Mouse (Mus musculus): ENCODE results near the gene Ceacam9. TPM values are rescaled to one million over a fixed set of nuclear protein-coding genes. Genes with fewer than 3 reads are reported as not detected.

The Ceacam9 gene
- polyA plus RNA-seq, 1 experiment from 2014 or later, result 0.14 TPM

GRCm38 (mm10) chr7:16746093-16746492, 24.4 kb downstream of the Ceacam9 start:
- Histone ChIP-seq H3K36me3 (peaks cover 42% of the 10 kb centered on the region), H3K27ac (replicated peaks) (no peak overlapping the region), H3K4me3 (no peak overlapping the region), H3K4me1 (replicated peaks) (no peaks in the 10 kb centered on the region), H3K9ac (no peak overlapping the region), H3K4me2 (no peak overlapping the region), H3K27me3 (no peaks in the 10 kb centered on the region), H3K9me3 (no peaks in the 10 kb centered on the region)
- ATAC-seq (ENCODE audit: low FRiP score, low read depth), result no peak
- 54% methylated on average over 3 of the region's 3 CpGs for WGBS

- no peak overlapping the region for H3K4me3 ChIP-seq
- 94% methylated on average over 6 of the region's 6 CpGs for WGBS
- H3K9me3 ChIP-seq, result no peaks in the 10 kb centered on the region
- H3K4me2 ChIP-seq, result no peak overlapping the region
- H3K4me1 ChIP-seq (replicated peaks), result no peaks in the 10 kb centered on the region
- no peak overlapping the region for H3K9ac ChIP-seq
- no peak for ATAC-seq (ENCODE audit: low FRiP score, low read depth)
- H3K27ac ChIP-seq (replicated peaks), result no peak overlapping the region
- no peaks in the 10 kb centered on the region for H3K27me3 ChIP-seq
- peaks cover 42% of the 10 kb centered on the region for H3K36me3 ChIP-seq
Measured at GRCm38 (mm10) chr7:16747656-16748055, 25.9 kb downstream of the Ceacam9 start.

- Histone ChIP-seq H3K4me1 (replicated peaks) (no peaks in the 10 kb centered on the region), H3K36me3 (peaks cover 28% of the 10 kb centered on the region), H3K27ac (replicated peaks) (no peak overlapping the region), H3K4me2 (no peak overlapping the region), H3K27me3 (no peaks in the 10 kb centered on the region), H3K4me3 (no peak overlapping the region), H3K9ac (no peak overlapping the region), H3K9me3 (no peaks in the 10 kb centered on the region)
- 85% methylated on average over 12 of the region's 12 CpGs for WGBS
- ATAC-seq (ENCODE audit: low FRiP score, low read depth), result no peak
Measured at GRCm38 (mm10) chr7:16752016-16752415, 30.3 kb downstream of the Ceacam9 start.

GRCm38 (mm10) chr7:16755362-16756017, 33.8 kb downstream of the Ceacam9 start:
- Histone ChIP-seq H3K4me1 (replicated peaks) (no peaks in the 10 kb centered on the region), H3K36me3 (no peaks in the 10 kb centered on the region), H3K9me3 (no peaks in the 10 kb centered on the region), H3K9ac (no peak overlapping the region), H3K27me3 (no peaks in the 10 kb centered on the region), H3K4me2 (no peak overlapping the region), H3K4me3 (no peak overlapping the region), H3K27ac (replicated peaks) (no peak overlapping the region)
- ATAC-seq (ENCODE audit: low FRiP score, low read depth), result no peak
- 72% methylated on average over 17 of the region's 17 CpGs for WGBS

- H3K27ac ChIP-seq (replicated peaks), result no peak overlapping the region
- 40% methylated on average over 10 of the region's 11 CpGs for WGBS
- no peak overlapping the region for H3K9ac ChIP-seq
- no peaks in the 10 kb centered on the region for H3K27me3 ChIP-seq
- peak; percentile 95 for ATAC-seq (ENCODE audit: low FRiP score, low read depth)
- no peaks in the 10 kb centered on the region for H3K4me1 ChIP-seq (replicated peaks)
- no peak overlapping the region for H3K4me3 ChIP-seq
- no peaks in the 10 kb centered on the region for H3K36me3 ChIP-seq
- no peak overlapping the region for H3K4me2 ChIP-seq
- no peaks in the 10 kb centered on the region for H3K9me3 ChIP-seq
Measured at GRCm38 (mm10) chr7:16758872-16759574, 37.3 kb downstream of the Ceacam9 start.

- Histone ChIP-seq H3K4me3 (no peak overlapping the region), H3K9me3 (no peaks in the 10 kb centered on the region), H3K4me1 (replicated peaks) (no peaks in the 10 kb centered on the region), H3K27me3 (no peaks in the 10 kb centered on the region), H3K4me2 (no peak overlapping the region), H3K36me3 (no peaks in the 10 kb centered on the region), H3K27ac (replicated peaks) (no peak overlapping the region), H3K9ac (no peak overlapping the region)
- WGBS, result 28% methylated on average over 8 of the region's 8 CpGs
- no peak for ATAC-seq (ENCODE audit: low FRiP score, low read depth)
Measured at GRCm38 (mm10) chr7:16760292-16760691, 38.6 kb downstream of the Ceacam9 start.

- no peaks in the 10 kb centered on the region for H3K27me3 ChIP-seq
- H3K4me1 ChIP-seq (replicated peaks), result no peaks in the 10 kb centered on the region
- no peak overlapping the region for H3K4me2 ChIP-seq
- no peak overlapping the region for H3K9ac ChIP-seq
- no peak overlapping the region for H3K27ac ChIP-seq (replicated peaks)
- no peaks in the 10 kb centered on the region for H3K9me3 ChIP-seq
- WGBS, result 54% methylated on average over 10 of the region's 10 CpGs
- H3K4me3 ChIP-seq, result no peak overlapping the region
- H3K36me3 ChIP-seq, result no peaks in the 10 kb centered on the region
- no peak for ATAC-seq (ENCODE audit: low FRiP score, low read depth)
Measured at GRCm38 (mm10) chr7:16761005-16761481, 39.3 kb downstream of the Ceacam9 start.

- Histone ChIP-seq H3K27ac (replicated peaks) (no peak overlapping the region), H3K9me3 (no peaks in the 10 kb centered on the region), H3K4me1 (replicated peaks) (no peaks in the 10 kb centered on the region), H3K4me3 (no peak overlapping the region), H3K27me3 (no peaks in the 10 kb centered on the region), H3K36me3 (no peaks in the 10 kb centered on the region), H3K4me2 (no peak overlapping the region), H3K9ac (no peak overlapping the region)
- WGBS, result 67% methylated on average over 5 of the region's 5 CpGs
- no peak for ATAC-seq (ENCODE audit: low FRiP score, low read depth)
Measured at GRCm38 (mm10) chr7:16761630-16762029, 39.9 kb downstream of the Ceacam9 start.

- H3K4me3 ChIP-seq, result no peak overlapping the region
- H3K27ac ChIP-seq (replicated peaks), result no peak overlapping the region
- no peaks in the 10 kb centered on the region for H3K36me3 ChIP-seq
- H3K4me1 ChIP-seq (replicated peaks), result no peaks in the 10 kb centered on the region
- no peak for ATAC-seq (ENCODE audit: low FRiP score, low read depth)
- H3K27me3 ChIP-seq, result no peaks in the 10 kb centered on the region
- H3K9ac ChIP-seq, result no peak overlapping the region
- WGBS, result 90% methylated on average over 7 of the region's 7 CpGs
- H3K9me3 ChIP-seq, result no peaks in the 10 kb centered on the region
- no peak overlapping the region for H3K4me2 ChIP-seq
Measured at GRCm38 (mm10) chr7:16763463-16764218, 41.9 kb downstream of the Ceacam9 start.

- Histone ChIP-seq H3K9me3 (no peaks in the 10 kb centered on the region), H3K4me3 (no peak overlapping the region), H3K27me3 (no peaks in the 10 kb centered on the region), H3K4me2 (no peak overlapping the region), H3K9ac (no peak overlapping the region), H3K4me1 (replicated peaks) (no peaks in the 10 kb centered on the region), H3K36me3 (no peaks in the 10 kb centered on the region), H3K27ac (replicated peaks) (no peak overlapping the region)
- 25% methylated on average over 2 of the region's 2 CpGs for WGBS
- no peak for ATAC-seq (ENCODE audit: low FRiP score, low read depth)
Measured at GRCm38 (mm10) chr7:16766443-16766842, 44.7 kb downstream of the Ceacam9 start.
